Mouse (Mus musculus): ENCODE data around the gene Evi5. TPM values are rescaled to one million over a fixed set of nuclear protein-coding genes. Genes with fewer than 3 reads are reported as not detected.

The Evi5 gene
- polyA plus RNA-seq, 1 experiment = 6.2 TPM

DNA sequence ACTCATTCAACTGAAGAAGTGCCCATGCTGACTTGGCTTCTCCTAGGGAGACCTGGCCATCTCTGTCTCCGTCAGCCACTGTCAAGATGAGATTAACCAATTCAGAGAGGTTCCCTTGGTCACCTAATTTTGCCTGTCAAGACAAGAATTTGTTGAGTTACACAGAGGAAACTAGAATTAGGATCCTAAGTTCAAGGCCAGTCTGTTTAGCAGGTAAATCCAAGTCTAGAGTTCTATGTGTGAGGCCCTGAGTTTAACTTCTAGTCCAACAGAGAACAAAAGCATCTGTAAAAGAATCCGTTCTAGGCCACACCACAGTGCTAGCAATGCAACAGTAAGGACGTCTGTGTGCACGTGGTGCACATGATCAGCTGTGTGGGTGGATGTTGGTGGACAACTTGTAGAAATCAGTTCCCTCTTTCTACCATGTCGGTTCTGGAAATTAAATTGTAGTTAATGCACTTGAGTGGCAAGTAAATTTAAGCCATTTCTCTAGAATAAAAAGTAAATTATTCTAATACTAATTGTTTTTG lies 35.2 kb upstream of the Evi5 start:
- WGBS = 67% methylated on average over 5 of the region's 5 CpGs
- Histone ChIP-seq H3K4me1 (ENCODE audit: control insufficient read depth, insufficient read depth, insufficient read length) (no peaks in the 10 kb centered on the region), H3K36me3 (ENCODE audit: control insufficient read depth, insufficient read depth, low read length) (peaks cover 44% of the 10 kb centered on the region)

DNA sequence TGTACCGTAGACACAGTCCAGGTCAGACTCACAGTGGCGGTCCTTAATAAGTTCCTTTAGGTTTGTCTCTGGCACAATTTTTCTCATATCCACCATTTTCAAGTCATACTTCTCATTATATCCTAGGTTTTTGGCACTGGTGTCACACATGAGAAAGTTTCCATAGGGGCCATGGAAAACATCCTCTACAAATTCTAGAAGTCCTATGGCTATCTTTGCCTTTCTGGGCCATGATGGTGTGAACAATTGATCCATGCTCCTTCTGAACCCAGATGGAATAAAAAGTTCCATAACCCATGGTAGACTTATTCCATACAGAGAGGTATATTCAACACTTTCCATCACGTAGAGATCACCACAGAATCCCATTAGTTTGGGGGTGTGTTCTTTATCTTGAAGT lies 34.8 kb upstream of the Evi5 start:
- Histone ChIP-seq H3K4me3 (ENCODE audit: extremely low read depth, insufficient read depth, insufficient read length) (no peak overlapping the region), H3K36me3 (ENCODE audit: control insufficient read depth, insufficient read depth, low read length) (peaks cover 47% of the 10 kb centered on the region), H3K27ac (ENCODE audit: insufficient read depth, low read length) (no peak overlapping the region), H3K27me3 (ENCODE audit: control insufficient read depth, insufficient read depth, low read length) (no peaks in the 10 kb centered on the region), H3K4me1 (ENCODE audit: control insufficient read depth, insufficient read depth, insufficient read length) (no peaks in the 10 kb centered on the region)
- DNase-seq (ENCODE audit: low read depth in 1 of 2, low spot score in 2 of 2) = no peak
- TF ChIP-seq POLR2A (IDR thresholded peaks at IDR 0.05; ENCODE audit: low read depth, low read length) (no peak), CTCF (IDR thresholded peaks at IDR 0.05; ENCODE audit: extremely low read depth, insufficient read depth, insufficient read length, insufficient replicate concordance) (no peak)
- 91% methylated on average over 3 of the region's 3 CpGs for WGBS

More for the DNA sequence above, 35.2 kb upstream of the Evi5 start:
- Histone ChIP-seq H3K27me3 (ENCODE audit: control insufficient read depth, insufficient read depth, low read length) (no peaks in the 10 kb centered on the region), H3K4me3 (ENCODE audit: extremely low read depth, insufficient read depth, insufficient read length) (no peak overlapping the region), H3K27ac (ENCODE audit: insufficient read depth, low read length) (no peak overlapping the region)
- no peak for TF ChIP-seq CTCF (IDR thresholded peaks at IDR 0.05; ENCODE audit: extremely low read depth, insufficient read depth, insufficient read length, insufficient replicate concordance)
- no peak for TF ChIP-seq POLR2A (IDR thresholded peaks at IDR 0.05; ENCODE audit: low read depth, low read length)
- DNase-seq (ENCODE audit: low read depth in 1 of 2, low spot score in 2 of 2) = no peak

DNA sequence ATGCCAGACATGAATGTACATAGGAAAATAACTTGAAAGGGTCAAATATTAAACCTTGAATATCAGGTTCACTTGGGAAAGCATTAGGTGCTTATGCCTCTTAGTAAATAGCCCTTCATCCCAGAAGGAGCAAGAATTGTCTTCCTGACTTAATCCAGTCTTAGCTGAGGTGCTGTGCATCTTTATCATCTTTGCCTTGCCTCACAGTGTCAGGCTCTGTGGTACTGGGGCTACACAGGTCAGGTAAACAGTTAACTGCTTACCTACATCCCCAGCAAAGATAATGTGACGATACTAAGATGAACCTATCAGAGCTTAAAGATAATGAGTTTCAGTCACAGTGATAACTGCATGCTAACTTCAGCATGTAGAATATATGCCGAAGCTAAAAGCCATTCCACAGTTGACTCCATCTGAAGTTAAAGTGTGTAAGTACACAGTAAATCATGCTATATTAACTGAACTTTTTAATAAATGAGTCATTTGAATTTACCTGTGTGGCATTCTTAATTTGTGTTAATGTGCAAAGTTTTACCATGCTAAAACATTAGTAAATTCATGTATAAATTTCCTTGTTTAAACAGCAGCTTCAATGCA lies 33.7 kb upstream of the Evi5 start:
- Histone ChIP-seq H3K27me3 (ENCODE audit: control insufficient read depth, insufficient read depth, low read length) (no peaks in the 10 kb centered on the region), H3K4me3 (ENCODE audit: extremely low read depth, insufficient read depth, insufficient read length) (no peak overlapping the region), H3K27ac (ENCODE audit: insufficient read depth, low read length) (no peak overlapping the region), H3K36me3 (ENCODE audit: control insufficient read depth, insufficient read depth, low read length) (peaks cover 53% of the 10 kb centered on the region), H3K4me1 (ENCODE audit: control insufficient read depth, insufficient read depth, insufficient read length) (no peaks in the 10 kb centered on the region)
- 89% methylated on average over 2 of the region's 2 CpGs for WGBS
- TF ChIP-seq CTCF (IDR thresholded peaks at IDR 0.05; ENCODE audit: extremely low read depth, insufficient read depth, insufficient read length, insufficient replicate concordance) (no peak), POLR2A (IDR thresholded peaks at IDR 0.05; ENCODE audit: low read depth, low read length) (no peak)
- no peak for DNase-seq (ENCODE audit: low read depth in 1 of 2, low spot score in 2 of 2)

DNA sequence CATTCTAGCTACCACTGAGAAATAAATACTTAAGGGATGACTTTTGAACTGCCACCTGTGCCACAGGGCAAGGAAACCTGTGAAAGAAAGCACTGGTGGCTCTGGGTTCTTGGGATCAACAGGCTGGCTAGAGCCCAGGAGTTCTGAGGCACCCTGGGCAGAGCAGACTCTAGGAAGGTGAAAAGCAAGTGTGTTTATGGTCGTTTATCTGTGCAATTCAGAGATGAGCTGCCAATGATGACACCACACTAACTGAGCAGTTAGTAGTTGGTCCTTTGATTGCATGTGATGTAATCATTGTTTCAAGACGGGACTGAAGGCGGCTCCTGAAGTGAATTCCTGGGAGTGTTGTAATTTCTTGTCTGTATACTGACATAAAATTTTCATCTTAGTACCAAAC lies 29.4 kb upstream of the Evi5 start:
- TF ChIP-seq CTCF (IDR thresholded peaks at IDR 0.05; ENCODE audit: extremely low read depth, insufficient read depth, insufficient read length, insufficient replicate concordance) (no peak), POLR2A (IDR thresholded peaks at IDR 0.05; ENCODE audit: low read depth, low read length) (no peak)
- Histone ChIP-seq H3K36me3 (ENCODE audit: control insufficient read depth, insufficient read depth, low read length) (peaks cover 43% of the 10 kb centered on the region), H3K4me3 (ENCODE audit: extremely low read depth, insufficient read depth, insufficient read length) (no peak overlapping the region), H3K27me3 (ENCODE audit: control insufficient read depth, insufficient read depth, low read length) (no peaks in the 10 kb centered on the region), H3K27ac (ENCODE audit: insufficient read depth, low read length) (no peak overlapping the region), H3K4me1 (ENCODE audit: control insufficient read depth, insufficient read depth, insufficient read length) (no peaks in the 10 kb centered on the region)
- WGBS = 76% methylated on average over 3 of the region's 3 CpGs
- DNase-seq (ENCODE audit: low read depth in 1 of 2, low spot score in 2 of 2) = no peak

DNA sequence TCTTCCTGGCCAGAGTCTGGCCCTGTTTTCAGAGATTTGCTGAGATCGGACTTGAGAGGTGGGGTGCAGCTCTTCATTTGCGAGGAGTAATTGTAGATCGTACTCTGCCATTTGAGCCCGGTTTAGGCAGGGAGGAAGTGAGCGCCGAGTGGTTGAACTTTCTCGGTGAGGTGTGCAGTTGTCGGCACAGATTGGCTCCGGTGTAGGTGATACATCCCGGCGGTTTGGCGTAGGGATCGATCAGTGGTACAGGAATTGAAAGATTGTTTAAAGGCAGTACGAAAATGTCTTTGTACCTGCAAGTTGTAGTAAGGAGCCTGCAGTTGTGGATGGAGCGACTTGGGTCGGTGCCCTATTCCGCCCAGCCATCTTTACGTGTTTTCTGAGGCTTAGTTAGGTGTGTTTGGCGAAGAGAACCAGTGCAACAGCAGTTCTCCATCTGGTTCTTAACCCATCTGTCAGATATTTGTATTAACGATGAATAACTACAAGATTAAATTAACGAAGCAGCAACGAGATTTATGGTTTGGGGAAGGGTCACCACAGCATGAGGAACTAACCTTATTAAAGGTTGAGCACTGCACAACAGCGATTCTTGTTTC lies 26.2 kb upstream of the Evi5 start:
- no peaks in the 10 kb centered on the region for H3K27me3 ChIP-seq (ENCODE audit: control insufficient read depth, insufficient read depth, low read length)
- DNase-seq (ENCODE audit: low read depth in 1 of 2, low spot score in 2 of 2) = peak in 1 of 2 experiments; percentile 30
- no peaks in the 10 kb centered on the region for H3K4me1 ChIP-seq (ENCODE audit: control insufficient read depth, insufficient read depth, insufficient read length)
- H3K4me3 ChIP-seq (ENCODE audit: extremely low read depth, insufficient read depth, insufficient read length) = peak overlapping the region; percentile 98
- peak overlapping the region; percentile 83 for H3K27ac ChIP-seq (ENCODE audit: insufficient read depth, low read length)
- peaks cover 25% of the 10 kb centered on the region for H3K36me3 ChIP-seq (ENCODE audit: control insufficient read depth, insufficient read depth, low read length)
- no peak for TF ChIP-seq POLR2A (IDR thresholded peaks at IDR 0.05; ENCODE audit: low read depth, low read length)
- TF ChIP-seq CTCF (IDR thresholded peaks at IDR 0.05; ENCODE audit: extremely low read depth, insufficient read depth, insufficient read length, insufficient replicate concordance) = no peak
- WGBS = under 1% methylated on average over 23 of the region's 23 CpGs

DNA sequence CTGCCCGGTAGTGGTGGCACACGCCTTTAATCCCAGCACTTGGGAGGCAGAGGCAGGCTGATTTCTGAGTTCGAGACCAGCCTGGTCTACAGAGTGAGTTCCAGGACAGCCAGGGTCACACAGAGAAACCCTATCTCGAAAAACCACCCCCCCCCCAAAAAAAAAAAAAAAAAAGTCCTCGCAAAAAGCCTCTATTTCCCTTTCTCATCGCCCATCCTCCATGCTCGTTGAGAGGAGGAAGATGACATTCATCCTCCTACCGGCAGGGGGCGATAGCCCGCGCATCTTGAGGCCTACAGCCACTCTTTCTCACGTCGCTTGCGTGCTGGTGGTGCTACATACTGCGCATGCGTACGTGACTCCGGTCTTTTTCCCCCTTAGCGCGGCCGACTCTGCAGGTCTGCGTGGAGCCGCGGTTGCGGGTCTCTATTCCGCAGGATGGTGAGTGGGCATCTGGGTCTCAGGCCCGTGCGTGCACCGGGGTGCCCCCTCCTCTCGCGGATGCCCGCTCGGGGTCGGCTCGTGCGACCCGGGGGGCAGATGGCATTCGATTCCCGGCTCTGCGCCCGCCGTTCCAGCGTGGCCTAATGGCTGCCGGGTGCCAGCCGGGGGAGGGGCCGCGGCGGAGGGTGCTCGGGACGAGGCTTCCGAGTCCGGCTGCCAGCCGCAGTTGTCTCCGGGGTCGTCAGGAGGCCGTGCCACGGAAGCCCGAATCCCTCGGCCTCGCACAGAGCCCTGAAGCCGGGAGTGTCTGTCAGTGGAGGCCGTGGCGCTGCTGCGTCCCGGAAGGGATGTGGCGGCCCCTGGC lies 25.5 kb upstream of the Evi5 start, which contains the start of gene Rpl5:
Gene Rpl5, plus strand, starts transcription at position 297 of the 808 bp plus-strand sequence.
- H3K27me3 ChIP-seq (ENCODE audit: control insufficient read depth, insufficient read depth, low read length) = no peaks in the 10 kb centered on the region
- peaks cover 18% of the 10 kb centered on the region for H3K36me3 ChIP-seq (ENCODE audit: control insufficient read depth, insufficient read depth, low read length)
- peak within 1 kb of the TSS; percentile 98 for H3K4me3 ChIP-seq (ENCODE audit: extremely low read depth, insufficient read depth, insufficient read length)
- 4% methylated on average over 66 of the region's 66 CpGs for WGBS
- no peaks in the 10 kb centered on the region for H3K4me1 ChIP-seq (ENCODE audit: control insufficient read depth, insufficient read depth, insufficient read length)
- TF ChIP-seq POLR2A (IDR thresholded peaks at IDR 0.05; ENCODE audit: low read depth, low read length) (peak; percentile 91), CTCF (IDR thresholded peaks at IDR 0.05; ENCODE audit: extremely low read depth, insufficient read depth, insufficient read length, insufficient replicate concordance) (peak; percentile 96)
- peak; percentile 91 to 93 for DNase-seq (ENCODE audit: low read depth in 1 of 2, low spot score in 2 of 2)
- peak within 1 kb of the TSS; percentile 83 for H3K27ac ChIP-seq (ENCODE audit: insufficient read depth, low read length)
